Mouse (Mus musculus) hindbrain, embryonic 16.5 days (tissue): ENCODE measurements around the gene Cyp27a1. TPM values are rescaled to one million over a fixed set of nuclear protein-coding genes. Genes with fewer than 3 reads are reported as not detected.

Experiments used
- ATAC-seq: fragments of 200-750 bp; cut with Nextera tagmentation; 2 replicates; pipeline ENCODE4 v1.8.0; 2017; ENCODE audit warnings: moderate TSS enrichment, moderate library complexity
- H3K27ac ChIP-seq: fragments of 300-500 bp; sonication (generic); 2 replicates; pipeline ENCODE4 v1.5.1; 2014; ENCODE audit warnings: low read depth, mild to moderate bottlenecking, control low read depth, low read length, moderate library complexity
- H3K27me3 ChIP-seq: fragments of 300-500 bp; sonication (generic); replicated peaks from 2 replicates; pipeline ENCODE4 v1.6.1; 2014; ENCODE audit warnings: low read length; ENCODE audit not compliant: control insufficient read depth, insufficient read depth
- H3K36me3 ChIP-seq: fragments of 300-500 bp; sonication (generic); 2 replicates; pipeline ENCODE4 v1.6.1; 2014; ENCODE audit warnings: mild to moderate bottlenecking, low read length, moderate library complexity, mixed read lengths; ENCODE audit not compliant: control insufficient read depth, insufficient read depth
- H3K4me1 ChIP-seq: fragments of 300-500 bp; sonication (generic); 2 replicates; pipeline ENCODE4 v1.6.1; 2014; ENCODE audit warnings: low read depth, low read length; ENCODE audit not compliant: control insufficient read depth, insufficient read depth
- H3K4me2 ChIP-seq: fragments of 300-500 bp; sonication (generic); 2 replicates; pipeline ENCODE4 v1.6.1; 2014; ENCODE audit warnings: mild to moderate bottlenecking, low read length, control low read depth, moderate library complexity
- H3K4me3 ChIP-seq: fragments of 300-500 bp; sonication (generic); 2 replicates; pipeline ENCODE4 v1.5.1; 2014; ENCODE audit warnings: mild to moderate bottlenecking, low read length, control low read depth, moderate library complexity
- H3K9ac ChIP-seq: fragments of 300-500 bp; sonication (generic); 2 replicates; pipeline ENCODE4 v1.6.1; 2014; ENCODE audit warnings: low read depth, mild to moderate bottlenecking, control low read depth, low read length, moderate library complexity
- H3K9me3 ChIP-seq: fragments of 300-500 bp; sonication (generic); 2 replicates; pipeline ENCODE4 v1.6.1; 2014; ENCODE audit warnings: mild to moderate bottlenecking, low read length, moderate library complexity; ENCODE audit not compliant: control insufficient read depth
- WGBS: fragments of 180-500 bp; shearing (Covaris S2); extraction: QIAGEN DNeasy Blood & Tissue Kit; methylation state at CpG from one replicate; pipeline ENCODE4 v1.1.7; 2014; 5-methylcytosine and 5-hydroxymethylcytosine counted together
- polyA plus RNA-seq: library from polyadenylated mRNA; unstranded; fragments of >200 nt; fragmentation: Nextera tagmentation; extraction: Ambion mirVana; gene quantifications from 2 replicates; pipeline ENCODE4 v1.2.1, GENCODE M21; 2015

Gene Cyp27a1
- 2.4 and 3.5 TPM in 2 replicates for polyA plus RNA-seq

GRCm38 (mm10) chr1:74713099-74713858, at the start of gene Cyp27a1:
Gene Cyp27a1 (plus strand): TSS chr1:74713574.
- peaks cover 7% of the 10 kb centered on the region for H3K4me1 ChIP-seq
- no peak within 1 kb of the TSS for H3K27ac ChIP-seq
- 0 out of 2 replicates have a peak, but pooled peaks have one; percentile 40 for ATAC-seq
- no peaks in the 10 kb centered on the region for H3K36me3 ChIP-seq
- H3K27me3 ChIP-seq: no peaks in the 10 kb centered on the region
- H3K4me3 ChIP-seq: peak within 1 kb of the TSS; percentile 44
- WGBS: 1% methylated on average over 35 of the region's 35 CpGs
- no peaks in the 10 kb centered on the region for H3K9me3 ChIP-seq
- peak within 1 kb of the TSS; percentile 85 for H3K4me2 ChIP-seq
- peak within 1 kb of the TSS; percentile 60 for H3K9ac ChIP-seq

GRCm38 (mm10) chr1:74665153-74665552, 48.2 kb upstream of the Cyp27a1 start:
- H3K9me3 ChIP-seq: no peaks in the 10 kb centered on the region
- H3K9ac ChIP-seq: no peak overlapping the region
- no peaks in the 10 kb centered on the region for H3K36me3 ChIP-seq
- ATAC-seq: no peak
- 73% methylated on average over 6 of the region's 6 CpGs for WGBS
- no peaks in the 10 kb centered on the region for H3K27me3 ChIP-seq
- peaks cover 12% of the 10 kb centered on the region for H3K4me1 ChIP-seq
- H3K27ac ChIP-seq: no peak overlapping the region
- H3K4me2 ChIP-seq: no peak overlapping the region
- H3K4me3 ChIP-seq: no peak overlapping the region

GRCm38 (mm10) chr1:74668371-74668770, 45.0 kb upstream of the Cyp27a1 start:
- Histone ChIP-seq H3K4me1 (peaks cover 2% of the 10 kb centered on the region), H3K27me3 (no peaks in the 10 kb centered on the region), H3K4me3 (no peak overlapping the region), H3K36me3 (no peaks in the 10 kb centered on the region), H3K9me3 (no peaks in the 10 kb centered on the region), H3K4me2 (no peak overlapping the region), H3K27ac (no peak overlapping the region), H3K9ac (no peak overlapping the region)
- ATAC-seq: no peak
- WGBS: 93% methylated on average over 3 of the region's 3 CpGs

- ATAC-seq: no peak
- Histone ChIP-seq H3K27ac (no peak overlapping the region), H3K9ac (no peak overlapping the region), H3K9me3 (no peaks in the 10 kb centered on the region), H3K4me3 (no peak overlapping the region), H3K36me3 (no peaks in the 10 kb centered on the region), H3K4me1 (no peaks in the 10 kb centered on the region), H3K4me2 (no peak overlapping the region), H3K27me3 (no peaks in the 10 kb centered on the region)
- 79% methylated on average over 7 of the region's 7 CpGs for WGBS
Measured at GRCm38 (mm10) chr1:74672731-74673130, 40.6 kb upstream of the Cyp27a1 start.

- H3K4me3 ChIP-seq: no peak overlapping the region
- ATAC-seq: no peak
- no peak overlapping the region for H3K9ac ChIP-seq
- peaks cover 13% of the 10 kb centered on the region for H3K36me3 ChIP-seq
- H3K27me3 ChIP-seq: no peaks in the 10 kb centered on the region
- no peak overlapping the region for H3K27ac ChIP-seq
- H3K9me3 ChIP-seq: no peaks in the 10 kb centered on the region
- whole genome bisulfite sequencing: 85% methylated on average over 3 of the region's 3 CpGs
- H3K4me2 ChIP-seq: no peak overlapping the region
- H3K4me1 ChIP-seq: no peaks in the 10 kb centered on the region
Measured at GRCm38 (mm10) chr1:74676863-74677262, 36.5 kb upstream of the Cyp27a1 start.

- no peak overlapping the region for H3K4me3 ChIP-seq
- no peaks in the 10 kb centered on the region for H3K9me3 ChIP-seq
- no peaks in the 10 kb centered on the region for H3K27me3 ChIP-seq
- no peaks in the 10 kb centered on the region for H3K4me1 ChIP-seq
- WGBS: 87% methylated on average over 1 of the region's 1 CpGs
- ATAC-seq: no peak
- H3K27ac ChIP-seq: no peak overlapping the region
- H3K36me3 ChIP-seq: peaks cover 13% of the 10 kb centered on the region
- no peak overlapping the region for H3K4me2 ChIP-seq
- H3K9ac ChIP-seq: no peak overlapping the region
Measured at GRCm38 (mm10) chr1:74677843-74678242, 35.5 kb upstream of the Cyp27a1 start.

GRCm38 (mm10) chr1:74687131-74687530, 26.2 kb upstream of the Cyp27a1 start:
- Histone ChIP-seq H3K27ac (no peak overlapping the region), H3K36me3 (peaks cover 49% of the 10 kb centered on the region), H3K9me3 (no peaks in the 10 kb centered on the region), H3K9ac (no peak overlapping the region), H3K27me3 (no peaks in the 10 kb centered on the region), H3K4me3 (no peak overlapping the region), H3K4me1 (no peaks in the 10 kb centered on the region), H3K4me2 (no peak overlapping the region)
- WGBS: 89% methylated on average over 7 of the region's 7 CpGs
- ATAC-seq: no peak

GRCm38 (mm10) chr1:74693891-74694583, 19.3 kb upstream of the Cyp27a1 start:
- Histone ChIP-seq H3K4me1 (no peaks in the 10 kb centered on the region), H3K4me2 (no peak overlapping the region), H3K27me3 (no peaks in the 10 kb centered on the region), H3K36me3 (peaks cover 65% of the 10 kb centered on the region), H3K9ac (no peak overlapping the region), H3K27ac (no peak overlapping the region), H3K4me3 (no peak overlapping the region), H3K9me3 (no peaks in the 10 kb centered on the region)
- no peak for ATAC-seq
- 91% methylated on average over 8 of the region's 8 CpGs for WGBS

- no peaks in the 10 kb centered on the region for H3K27me3 ChIP-seq
- H3K27ac ChIP-seq: no peak overlapping the region
- no peak overlapping the region for H3K4me2 ChIP-seq
- ATAC-seq: no peak
- H3K4me3 ChIP-seq: no peak overlapping the region
- H3K9me3 ChIP-seq: no peaks in the 10 kb centered on the region
- peaks cover 50% of the 10 kb centered on the region for H3K36me3 ChIP-seq
- H3K4me1 ChIP-seq: no peaks in the 10 kb centered on the region
- no peak overlapping the region for H3K9ac ChIP-seq
- 92% methylated on average over 4 of the region's 4 CpGs for WGBS
Measured at GRCm38 (mm10) chr1:74695836-74696235, 17.5 kb upstream of the Cyp27a1 start.
